Mouse (Mus musculus): Measurements from ENCODE around the gene Capn2. TPM values are rescaled to one million over a fixed set of nuclear protein-coding genes. Genes with fewer than 3 reads are reported as not detected.

Gene Capn2
- total RNA-seq, 1 experiment from 2014 or later, result 167 TPM

GRCm38 (mm10) chr1:182439546-182440222 is 77.7 kb downstream of the Capn2 start:
- ATAC-seq (replicated peaks; ENCODE audit: insufficient number of reproducible peaks, low FRiP score, low TSS enrichment, poor library complexity, severe bottlenecking), result no peak

- no peak for ATAC-seq (replicated peaks; ENCODE audit: insufficient number of reproducible peaks, low FRiP score, low TSS enrichment, poor library complexity, severe bottlenecking)
Observed at GRCm38 (mm10) chr1:182436746-182437145, 80.7 kb downstream of the Capn2 start.

GRCm38 (mm10) chr1:182432059-182432458 is 85.3 kb downstream of the Capn2 start:
- ATAC-seq (replicated peaks; ENCODE audit: insufficient number of reproducible peaks, low FRiP score, low TSS enrichment, poor library complexity, severe bottlenecking), result no peak

GRCm38 (mm10) chr1:182430676-182431075 is 86.7 kb downstream of the Capn2 start:
- no peak for ATAC-seq (replicated peaks; ENCODE audit: insufficient number of reproducible peaks, low FRiP score, low TSS enrichment, poor library complexity, severe bottlenecking)

- no peak for ATAC-seq (replicated peaks; ENCODE audit: insufficient number of reproducible peaks, low FRiP score, low TSS enrichment, poor library complexity, severe bottlenecking)
Observed at GRCm38 (mm10) chr1:182429826-182430225, 87.6 kb downstream of the Capn2 start.

- no peak for ATAC-seq (replicated peaks; ENCODE audit: insufficient number of reproducible peaks, low FRiP score, low TSS enrichment, poor library complexity, severe bottlenecking)
Observed at GRCm38 (mm10) chr1:182427426-182427825, 90.0 kb downstream of the Capn2 start.

GRCm38 (mm10) chr1:182426444-182426843 is 91.0 kb downstream of the Capn2 start:
- ATAC-seq (replicated peaks; ENCODE audit: insufficient number of reproducible peaks, low FRiP score, low TSS enrichment, poor library complexity, severe bottlenecking), result no peak

GRCm38 (mm10) chr1:182425176-182425575 is 92.2 kb downstream of the Capn2 start:
- no peak for ATAC-seq (replicated peaks; ENCODE audit: insufficient number of reproducible peaks, low FRiP score, low TSS enrichment, poor library complexity, severe bottlenecking)

GRCm38 (mm10) chr1:182424274-182424673 is 93.1 kb downstream of the Capn2 start:
- no peak for ATAC-seq (replicated peaks; ENCODE audit: insufficient number of reproducible peaks, low FRiP score, low TSS enrichment, poor library complexity, severe bottlenecking)

GRCm38 (mm10) chr1:182419481-182419880 is 97.9 kb downstream of the Capn2 start:
- no peak for ATAC-seq (replicated peaks; ENCODE audit: insufficient number of reproducible peaks, low FRiP score, low TSS enrichment, poor library complexity, severe bottlenecking)

Other genes with a start within 250 kb of the Capn2 start
- 126 to 162 TPM (median 142 TPM) in 3 replicates for gene Degs1, start 234.8 kb downstream of the Capn2 start, total RNA-seq (2017)
- 35.3 to 43.4 TPM (median 37.8 TPM) in 3 replicates for gene Fbxo28, start 176.0 kb downstream of the Capn2 start, total RNA-seq (2017)
- gene Trp53bp2, start 108.4 kb downstream of the Capn2 start, total RNA-seq (2017), result 14.7 to 27.1 TPM (median 23.8 TPM) in 3 replicates
- not detected in 3 replicates for gene Capn8, start 47.4 kb upstream of the Capn2 start, total RNA-seq (2017)
- 0.67 TPM in 1 of 3 replicates, not detected in the others for gene Ccdc185, start 231.6 kb upstream of the Capn2 start, total RNA-seq (2017)
- not detected in 3 replicates for gene Susd4, start 246.3 kb upstream of the Capn2 start, total RNA-seq (2017)

Data from monocyte, adult 5-6 weeks (primary cell).